Mouse (Mus musculus) bone marrow, adult 2 months (tissue): ENCODE data around the gene Plch2.

Experiments
- CTCF ChIP-seq: fragments of 200-500 bp; IDR thresholded peaks from 2 replicates; pipeline ENCODE4 v1.5.1; 2011; ENCODE audit warnings: low read length, control low read depth; ENCODE audit not compliant: control insufficient read depth, insufficient read depth
- POLR2A ChIP-seq: fragments of 200-500 bp; IDR thresholded peaks from 2 replicates; pipeline ENCODE4 v1.6.1; 2011; ENCODE audit warnings: low read depth, mild to moderate bottlenecking, control low read depth, low read length, borderline replicate concordance; ENCODE audit not compliant: control insufficient read depth

- TF ChIP-seq CTCF (no peak), POLR2A (no peak)
These were observed 34.2 kb downstream of the Plch2 start for GRCm38 (mm10) chr4:155022228-155022855.
